Mouse (Mus musculus) liver, embryonic 14.5 days (tissue): ENCODE measurements around the gene Nat8f5. TPM values are rescaled to one million over a fixed set of nuclear protein-coding genes. Genes with fewer than 3 reads are reported as not detected.

Experiments
- ATAC-seq: fragments of 200-750 bp; cut with Nextera tagmentation; 2 replicates; pipeline ENCODE4 v1.8.0; 2017; ENCODE audit warnings: moderate number of reproducible peaks, mild to moderate bottlenecking, moderate library complexity; ENCODE audit not compliant: insufficient read depth
- DNase-seq, 3 experiments: peaks; one replicate each; pipeline ENCODE4 v3.0.0-alpha.2; 2012 to 2013; ENCODE audit warnings: low read depth in 3 of 3, low spot score in 3 of 3
- H3K27ac ChIP-seq: fragments of 300-500 bp; sonication (generic); 2 replicates; pipeline ENCODE4 v1.5.1; 2014; ENCODE audit warnings: moderate library complexity, mild to moderate bottlenecking, control low read depth, inconsistent platforms
- H3K27me3 ChIP-seq: fragments of 300-500 bp; sonication (generic); 2 replicates; pipeline ENCODE4 v1.6.1; 2014; ENCODE audit warnings: mild to moderate bottlenecking, low read length, moderate library complexity; ENCODE audit not compliant: control insufficient read depth, insufficient read depth
- H3K36me3 ChIP-seq: fragments of 300-500 bp; sonication (generic); replicated peaks from 2 replicates; pipeline ENCODE4 v1.6.1; 2014; ENCODE audit warnings: low read depth; ENCODE audit not compliant: control insufficient read depth, insufficient read depth
- H3K4me1 ChIP-seq, 2 experiments: fragments of 200-500 bp in 1 of 2; fragments of 300-500 bp in 1 of 2; sonication (generic) in 1 of 2; replicated peaks; 2 replicates each; pipeline ENCODE4 v1.6.1; 2012 to 2014; ENCODE audit warnings: antibody characterized with exemption in 1 of 2, inconsistent platforms in 1 of 2, low read length in 1 of 2; ENCODE audit not compliant: control insufficient read depth in 2 of 2, insufficient read depth in 2 of 2
- H3K4me2 ChIP-seq: fragments of 300-500 bp; sonication (generic); 2 replicates; pipeline ENCODE4 v1.6.1; 2014; ENCODE audit warnings: low read depth, mild to moderate bottlenecking, control low read depth, moderate library complexity
- H3K4me3 ChIP-seq, 2 experiments: fragments of 200-500 bp in 1 of 2; fragments of 300-500 bp in 1 of 2; sonication (generic) in 1 of 2; 2 replicates each; pipeline ENCODE4 v1.5.1; 2012 to 2014; ENCODE audit warnings: low read depth in 2 of 2, low read length in 2 of 2, mild to moderate bottlenecking in 2 of 2, control low read depth in 1 of 2, inconsistent platforms in 1 of 2, moderate library complexity in 1 of 2; ENCODE audit not compliant: insufficient read depth in 1 of 2
- H3K9ac ChIP-seq: fragments of 300-500 bp; sonication (generic); replicated peaks from 2 replicates; pipeline ENCODE4 v1.6.1; 2014; ENCODE audit warnings: mild to moderate bottlenecking, control low read depth, moderate library complexity
- H3K9me3 ChIP-seq: fragments of 300-500 bp; sonication (generic); 2 replicates; pipeline ENCODE4 v1.6.1; 2016; ENCODE audit warnings: low read length, mixed read lengths; ENCODE audit not compliant: control insufficient read depth
- CTCF ChIP-seq: IDR thresholded peaks from 2 replicates; pipeline ENCODE4 v1.5.1; 2016; ENCODE audit warnings: antibody characterized with exemption, low read depth, control low read depth
- EP300 ChIP-seq: IDR thresholded peaks from 2 replicates; pipeline ENCODE4 v1.6.1; 2016; ENCODE audit warnings: antibody characterized with exemption, low read depth
- WGBS: fragments of 180-500 bp; shearing (Covaris S2); extraction: QIAGEN DNeasy Blood & Tissue Kit; methylation state at CpG from one replicate; pipeline ENCODE4 v1.1.7; 2014; ENCODE audit not compliant: insufficient replicate concordance; 5-methylcytosine and 5-hydroxymethylcytosine counted together
- polyA plus RNA-seq, 2 experiments: library from polyadenylated mRNA; depleted of rRNA in 1 of 2; stranded (reverse) in 1 of 2; unstranded in 1 of 2; fragments of >200 nt; fragmentation: Nextera tagmentation in 1 of 2; extraction: Ambion mirVana in 1 of 2; gene quantifications; 2 replicates each; pipeline versions ENCODE4 v1.2.1 to v1.2.3; 2012 to 2014

Gene Nat8f5
- polyA plus RNA-seq, 2 experiments, result not detected

DNA sequence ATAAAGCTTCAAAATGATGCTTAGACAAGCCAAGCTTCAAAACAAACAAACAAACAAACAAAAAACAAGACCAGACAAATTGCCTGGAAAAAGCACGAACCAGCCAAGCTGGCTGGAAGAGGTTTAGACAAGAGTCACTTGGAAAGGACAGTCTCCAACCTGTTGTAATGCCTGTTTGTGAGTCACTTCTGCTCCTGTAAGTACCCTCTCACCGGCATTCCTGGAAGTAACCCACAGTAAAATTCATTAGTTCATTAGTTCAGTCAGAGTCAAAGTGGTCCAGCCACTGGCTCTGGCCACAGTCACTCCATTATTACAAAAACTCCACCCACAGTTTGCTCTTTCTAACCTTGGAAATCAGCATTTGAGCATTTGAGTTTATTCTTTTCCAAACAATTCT, 43.1 kb upstream of the Nat8f5 start:
- H3K4me2 ChIP-seq, result no peak overlapping the region
- H3K9ac ChIP-seq, result no peak overlapping the region
- TF ChIP-seq EP300 (no peak), CTCF (no peak)
- ATAC-seq (no peak), DNase-seq (no peak)
- H3K4me3 ChIP-seq, result no peak overlapping the region
- 54% methylated on average over 2 of the region's 2 CpGs for WGBS
- no peaks in the 10 kb centered on the region for H3K4me1 ChIP-seq
- no peaks in the 10 kb centered on the region for H3K36me3 ChIP-seq
- no peaks in the 10 kb centered on the region for H3K27me3 ChIP-seq
- H3K27ac ChIP-seq, result no peak overlapping the region
- H3K9me3 ChIP-seq, result no peaks in the 10 kb centered on the region

DNA sequence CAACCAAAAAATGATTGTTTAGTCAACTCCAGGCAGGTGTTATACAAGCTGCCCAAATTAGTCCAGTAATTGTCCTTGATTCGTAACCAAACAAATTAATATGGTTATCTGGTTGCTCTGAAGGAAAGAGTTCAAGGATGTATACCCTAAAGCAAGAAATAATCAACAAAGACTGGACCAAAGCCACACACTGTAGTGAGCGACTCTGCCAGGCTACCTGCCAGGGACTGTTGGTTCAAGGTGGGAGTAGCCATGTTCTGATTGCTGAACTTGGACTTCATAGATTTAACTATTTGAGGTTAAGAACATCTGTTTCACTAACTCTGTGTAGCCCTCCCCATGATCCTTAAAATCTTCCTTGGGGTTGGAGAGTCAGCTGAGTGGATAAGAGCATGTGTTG, 42.4 kb upstream of the Nat8f5 start:
- DNase-seq (no peak), ATAC-seq (no peak)
- H3K36me3 ChIP-seq, result no peaks in the 10 kb centered on the region
- H3K27me3 ChIP-seq, result no peaks in the 10 kb centered on the region
- TF ChIP-seq CTCF, result no peak
- TF ChIP-seq EP300, result no peak
- 49% methylated on average over 2 of the region's 2 CpGs for WGBS
- no peaks in the 10 kb centered on the region for H3K4me1 ChIP-seq
- H3K9me3 ChIP-seq, result no peaks in the 10 kb centered on the region
- H3K4me2 ChIP-seq, result no peak overlapping the region
- no peak overlapping the region for H3K4me3 ChIP-seq
- H3K27ac ChIP-seq, result no peak overlapping the region
- no peak overlapping the region for H3K9ac ChIP-seq

DNA sequence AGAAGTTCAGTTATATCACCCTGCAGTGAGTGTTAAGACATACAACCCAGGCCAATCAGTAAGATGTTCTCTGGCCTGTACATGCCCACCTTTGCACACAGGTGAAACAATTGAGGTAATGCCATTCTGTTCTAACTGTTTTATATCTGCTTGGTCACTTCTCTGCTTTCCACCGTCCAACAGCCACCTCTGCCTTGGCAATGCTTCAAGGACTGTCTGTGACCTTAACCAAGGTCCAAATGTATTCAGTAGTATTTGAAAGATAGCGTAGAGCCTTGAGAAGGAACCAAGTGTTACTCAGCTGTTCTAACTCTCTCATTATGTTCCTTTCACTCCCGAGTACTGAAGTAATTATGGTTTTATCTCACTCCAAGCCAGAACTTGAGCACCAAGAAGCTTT, 41.8 kb upstream of the Nat8f5 start:
- Histone ChIP-seq H3K36me3 (no peaks in the 10 kb centered on the region), H3K4me2 (no peak overlapping the region), H3K4me3 (no peak overlapping the region), H3K27me3 (no peaks in the 10 kb centered on the region), H3K9ac (no peak overlapping the region), H3K9me3 (no peaks in the 10 kb centered on the region), H3K4me1 (no peaks in the 10 kb centered on the region), H3K27ac (no peak overlapping the region)
- ATAC-seq (no peak), DNase-seq (no peak)
- TF ChIP-seq EP300 (no peak), CTCF (no peak)
- WGBS, result 54% methylated on average over 3 of the region's 3 CpGs

DNA sequence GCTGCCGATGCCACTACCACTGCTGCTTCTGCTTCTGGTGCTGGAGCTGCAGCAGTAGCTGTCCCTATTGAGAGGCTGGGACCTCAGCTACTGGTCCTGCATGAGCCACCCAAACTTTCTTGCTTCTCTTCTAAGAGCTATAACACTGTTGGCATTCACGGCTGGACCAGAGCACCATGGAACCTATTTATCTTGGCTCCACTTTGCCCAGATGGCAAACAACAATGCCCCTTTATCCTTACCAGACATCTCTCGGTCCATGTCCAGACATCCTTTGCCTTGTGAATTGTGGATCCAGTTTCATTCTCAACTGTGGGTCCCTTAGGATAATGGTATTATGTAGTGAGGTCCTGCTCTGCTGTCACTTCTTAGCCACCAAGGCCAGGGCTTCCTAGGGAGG, 40.5 kb upstream of the Nat8f5 start:
- 70% methylated on average over 3 of the region's 3 CpGs for WGBS
- no peaks in the 10 kb centered on the region for H3K27me3 ChIP-seq
- H3K9ac ChIP-seq, result no peak overlapping the region
- H3K9me3 ChIP-seq, result no peaks in the 10 kb centered on the region
- ATAC-seq (no peak), DNase-seq (no peak)
- H3K4me3 ChIP-seq, result no peak overlapping the region
- H3K4me1 ChIP-seq, result no peaks in the 10 kb centered on the region
- H3K27ac ChIP-seq, result no peak overlapping the region
- TF ChIP-seq EP300 (no peak), CTCF (no peak)
- no peak overlapping the region for H3K4me2 ChIP-seq
- no peaks in the 10 kb centered on the region for H3K36me3 ChIP-seq

DNA sequence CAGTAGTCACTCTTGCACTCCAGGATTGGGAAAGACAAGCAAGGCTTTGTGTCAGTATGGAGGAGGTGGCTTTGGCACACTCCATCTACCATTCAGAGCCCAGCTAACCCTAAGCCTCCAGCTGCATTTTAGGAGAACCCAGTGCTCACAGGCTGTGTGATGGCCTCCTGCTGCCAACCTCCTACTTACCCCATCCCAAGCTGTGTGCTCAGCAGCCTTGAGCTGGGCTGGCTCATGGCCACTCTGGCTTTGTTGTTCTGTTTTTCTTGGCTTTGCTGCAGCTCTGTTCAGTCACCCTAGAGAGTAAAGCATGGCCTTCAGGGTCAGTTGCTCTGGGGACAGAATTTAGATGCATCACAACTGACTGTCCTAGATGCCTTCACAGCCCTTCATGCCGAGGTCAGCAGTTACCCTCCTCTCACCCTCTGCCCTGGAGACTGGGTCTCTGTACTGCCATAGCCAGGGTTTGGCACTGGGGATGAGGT, 35.5 kb upstream of the Nat8f5 start:
- Histone ChIP-seq H3K36me3 (no peaks in the 10 kb centered on the region), H3K4me3 (no peak overlapping the region), H3K27ac (no peak overlapping the region), H3K4me1 (0 out of 4 replicates have a peak, but pooled peaks cover 0 to 1% of the 10 kb centered on the region in 2 experiments), H3K4me2 (no peak overlapping the region), H3K9ac (no peak overlapping the region), H3K9me3 (no peaks in the 10 kb centered on the region), H3K27me3 (no peaks in the 10 kb centered on the region)
- no peak for DNase-seq
- WGBS, result 38% methylated on average over 1 of the region's 1 CpGs
- TF ChIP-seq EP300 (no peak), CTCF (no peak)
- no peak for ATAC-seq
